Mouse (Mus musculus): ENCODE results near the gene Pkd2l1. TPM values are rescaled to one million over a fixed set of nuclear protein-coding genes. Genes with fewer than 3 reads are reported as not detected.
A peak's percentile ranks its signal among the peaks of the same experiment; 100 is the strongest.

Pkd2l1 gene
- polyA plus RNA-seq, 1 experiment, result 8.2 TPM

- 76% methylated on average over 5 of the region's 5 CpGs for WGBS
- TF ChIP-seq POLR2A (IDR thresholded peaks at IDR 0.05; ENCODE audit: borderline replicate concordance, insufficient read depth, low read length) (no peak), CTCF (IDR thresholded peaks at IDR 0.05; ENCODE audit: borderline replicate concordance, insufficient read depth, low read depth, low read length) (no peak)
- H3K4me3 ChIP-seq (replicated peaks; ENCODE audit: insufficient read depth, low read depth, low read length), result no peak overlapping the region
Measured at GRCm38 (mm10) chr19:44153781-44154180, 38.5 kb downstream of the Pkd2l1 start.

GRCm38 (mm10) chr19:44148991-44149390 is 43.3 kb downstream of the Pkd2l1 start:
- no peak overlapping the region for H3K4me3 ChIP-seq (replicated peaks; ENCODE audit: insufficient read depth, low read depth, low read length)
- H3K27ac ChIP-seq (ENCODE audit: insufficient read depth, low read length), result no peak overlapping the region
- DNase-seq, result no peak
- H3K4me1 ChIP-seq (ENCODE audit: control insufficient read depth, insufficient read depth, low read length), result no peaks in the 10 kb centered on the region
- H3K27me3 ChIP-seq (ENCODE audit: control insufficient read depth, insufficient read depth, low read length), result no peaks in the 10 kb centered on the region
- no peak for TF ChIP-seq POLR2A (IDR thresholded peaks at IDR 0.05; ENCODE audit: borderline replicate concordance, insufficient read depth, low read length)
- TF ChIP-seq CTCF (IDR thresholded peaks at IDR 0.05; ENCODE audit: borderline replicate concordance, insufficient read depth, low read depth, low read length), result no peak
- 79% methylated on average over 2 of the region's 2 CpGs for WGBS

More at GRCm38 (mm10) chr19:44153781-44154180, 38.5 kb downstream of the Pkd2l1 start:
- no peaks in the 10 kb centered on the region; the same call in 1 of the 2 replicates for H3K27me3 ChIP-seq (ENCODE audit: control insufficient read depth, insufficient read depth, low read length)
- H3K27ac ChIP-seq (ENCODE audit: insufficient read depth, low read length), result no peak overlapping the region
- no peak for DNase-seq
- no peaks in the 10 kb centered on the region for H3K4me1 ChIP-seq (ENCODE audit: control insufficient read depth, insufficient read depth, low read length)

- DNase-seq, result no peak
- Histone ChIP-seq H3K4me1 (ENCODE audit: control insufficient read depth, insufficient read depth, low read length) (no peaks in the 10 kb centered on the region), H3K27ac (ENCODE audit: insufficient read depth, low read length) (no peak overlapping the region), H3K4me3 (replicated peaks; ENCODE audit: insufficient read depth, low read depth, low read length) (no peak overlapping the region), H3K27me3 (ENCODE audit: control insufficient read depth, insufficient read depth, low read length) (no peaks in the 10 kb centered on the region)
- 30% methylated on average over 2 of the region's 2 CpGs for WGBS
- TF ChIP-seq POLR2A (IDR thresholded peaks at IDR 0.05; ENCODE audit: borderline replicate concordance, insufficient read depth, low read length), result no peak
- TF ChIP-seq CTCF (IDR thresholded peaks at IDR 0.05; ENCODE audit: borderline replicate concordance, insufficient read depth, low read depth, low read length), result no peak
Measured at GRCm38 (mm10) chr19:44148345-44148744, 43.9 kb downstream of the Pkd2l1 start.

GRCm38 (mm10) chr19:44146951-44147350 is 45.3 kb downstream of the Pkd2l1 start:
- 95% methylated on average over 8 of the region's 8 CpGs for WGBS
- DNase-seq, result no peak
- no peaks in the 10 kb centered on the region for H3K27me3 ChIP-seq (ENCODE audit: control insufficient read depth, insufficient read depth, low read length)
- H3K4me3 ChIP-seq (replicated peaks; ENCODE audit: insufficient read depth, low read depth, low read length), result no peak overlapping the region
- TF ChIP-seq POLR2A (IDR thresholded peaks at IDR 0.05; ENCODE audit: borderline replicate concordance, insufficient read depth, low read length), result no peak
- no peaks in the 10 kb centered on the region for H3K4me1 ChIP-seq (ENCODE audit: control insufficient read depth, insufficient read depth, low read length)
- H3K27ac ChIP-seq (ENCODE audit: insufficient read depth, low read length), result no peak overlapping the region

GRCm38 (mm10) chr19:44146568-44146879 is 45.7 kb downstream of the Pkd2l1 start:
- no peak for DNase-seq
- H3K27ac ChIP-seq (ENCODE audit: insufficient read depth, low read length), result peak overlapping the region; percentile 34; the same call in 1 of the 2 replicates
- peak overlapping the region; percentile 87 for H3K4me3 ChIP-seq (replicated peaks; ENCODE audit: insufficient read depth, low read depth, low read length)
- no peaks in the 10 kb centered on the region for H3K4me1 ChIP-seq (ENCODE audit: control insufficient read depth, insufficient read depth, low read length)
- no peaks in the 10 kb centered on the region for H3K27me3 ChIP-seq (ENCODE audit: control insufficient read depth, insufficient read depth, low read length)
- TF ChIP-seq CTCF (IDR thresholded peaks at IDR 0.05; ENCODE audit: borderline replicate concordance, insufficient read depth, low read depth, low read length), result no peak
- TF ChIP-seq POLR2A (IDR thresholded peaks at IDR 0.05; ENCODE audit: borderline replicate concordance, insufficient read depth, low read length), result no peak
- WGBS, result 53% methylated on average over 9 of the region's 9 CpGs

- under 1% methylated on average over 46 of the region's 46 CpGs for WGBS
- Histone ChIP-seq H3K27me3 (ENCODE audit: control insufficient read depth, insufficient read depth, low read length) (no peaks in the 10 kb centered on the region), H3K27ac (ENCODE audit: insufficient read depth, low read length) (peak within 1 kb of the TSS; percentile 34; the same call in 1 of the 2 replicates), H3K4me3 (replicated peaks; ENCODE audit: insufficient read depth, low read depth, low read length) (peak within 1 kb of the TSS; percentile 87), H3K4me1 (ENCODE audit: control insufficient read depth, insufficient read depth, low read length) (no peaks in the 10 kb centered on the region)
- peak; percentile 89 to 91 for DNase-seq
- TF ChIP-seq POLR2A (IDR thresholded peaks at IDR 0.05; ENCODE audit: borderline replicate concordance, insufficient read depth, low read length) (peak; percentile 62; the same call in 1 of the 2 replicates), CTCF (IDR thresholded peaks at IDR 0.05; ENCODE audit: borderline replicate concordance, insufficient read depth, low read depth, low read length) (no peak)
Measured at GRCm38 (mm10) chr19:44145702-44146567, 46.3 kb downstream of the Pkd2l1 start, which contains the start of gene Bloc1s2. Gene Bloc1s2 (minus strand): TSS chr19:44146446.

GRCm38 (mm10) chr19:44144366-44144765 is 47.9 kb downstream of the Pkd2l1 start:
- Histone ChIP-seq H3K4me1 (ENCODE audit: control insufficient read depth, insufficient read depth, low read length) (no peaks in the 10 kb centered on the region), H3K4me3 (replicated peaks; ENCODE audit: insufficient read depth, low read depth, low read length) (no peak overlapping the region), H3K27ac (ENCODE audit: insufficient read depth, low read length) (no peak overlapping the region), H3K27me3 (ENCODE audit: control insufficient read depth, insufficient read depth, low read length) (no peaks in the 10 kb centered on the region)
- 89% methylated on average over 9 of the region's 9 CpGs for WGBS
- DNase-seq, result no peak
- TF ChIP-seq CTCF (IDR thresholded peaks at IDR 0.05; ENCODE audit: borderline replicate concordance, insufficient read depth, low read depth, low read length) (no peak), POLR2A (IDR thresholded peaks at IDR 0.05; ENCODE audit: borderline replicate concordance, insufficient read depth, low read length) (no peak)

GRCm38 (mm10) chr19:44135960-44136485 is 56.2 kb downstream of the Pkd2l1 start:
- TF ChIP-seq CTCF (IDR thresholded peaks at IDR 0.05; ENCODE audit: borderline replicate concordance, insufficient read depth, low read depth, low read length) (no peak), POLR2A (IDR thresholded peaks at IDR 0.05; ENCODE audit: borderline replicate concordance, insufficient read depth, low read length) (no peak)
- no peaks in the 10 kb centered on the region for H3K27me3 ChIP-seq (ENCODE audit: control insufficient read depth, insufficient read depth, low read length)
- H3K4me1 ChIP-seq (ENCODE audit: control insufficient read depth, insufficient read depth, low read length), result no peaks in the 10 kb centered on the region
- H3K4me3 ChIP-seq (replicated peaks; ENCODE audit: insufficient read depth, low read depth, low read length), result peak overlapping the region; percentile 45
- DNase-seq, result peak; percentile 26 to 29
- H3K27ac ChIP-seq (ENCODE audit: insufficient read depth, low read length), result no peak overlapping the region
- WGBS, result 22% methylated on average over 7 of the region's 7 CpGs

Measured in cerebellum, adult 2 months (tissue).